Mouse (Mus musculus) B cell, adult 2 months (primary cell): ENCODE data around the gene Gm8247.
"Not testable (repeated sequence)": the region's sequence is repeated elsewhere in the genome, so short reads cannot be mapped to it uniquely, and the experiment has no call there.

Experiments used
- DNase-seq, 2 experiments: peaks; one replicate each; pipeline ENCODE4 v3.0.0; 2022

Gm8247 gene

GRCm38 (mm10) chr14:44582853-44583252 lies at the start of gene Gm8247:
TSS of gene Gm8247 (plus strand) at chr14:44583153.
- not testable (repeated sequence) for DNase-seq

GRCm38 (mm10) chr14:44547961-44548360 lies 35.0 kb upstream of the Gm8247 start:
- not testable (repeated sequence) for DNase-seq

DNA sequence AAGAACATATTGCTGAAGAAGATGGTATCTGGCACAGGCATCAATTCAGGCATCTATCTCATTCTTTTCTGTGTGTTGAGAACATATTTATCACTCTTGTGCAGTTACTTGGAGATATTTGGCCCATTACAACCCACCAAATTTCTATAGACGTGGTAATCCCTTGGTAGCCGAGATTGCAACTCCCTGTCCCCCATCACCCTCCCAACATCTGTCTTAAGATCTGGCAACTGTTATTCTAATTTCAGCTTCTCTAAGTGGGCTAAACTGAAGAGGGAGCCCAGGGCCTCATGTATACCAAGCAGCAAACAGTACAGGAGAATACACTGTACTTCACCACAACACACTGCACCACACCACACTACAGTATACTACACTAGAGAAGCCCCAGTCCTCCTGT lies 8.8 kb downstream of the Gm8247 start:
- peak in 1 of 2 experiments; percentile 1 for DNase-seq

- DNase-seq: not testable (repeated sequence)
Measured at GRCm38 (mm10) chr14:44627737-44628136, 44.8 kb downstream of the Gm8247 start, which contains the start of gene Gm5624. TSS of gene Gm5624 (minus strand) at chr14:44627938.
